Mouse (Mus musculus) midbrain, embryonic 13.5 days (tissue): Measurements from ENCODE around the gene Tns1. TPM values are rescaled to one million over a fixed set of nuclear protein-coding genes. Genes with fewer than 3 reads are reported as not detected.
A peak's percentile ranks its signal among the peaks of the same experiment; 100 is the strongest.

ENCODE experiments used
- ATAC-seq: fragments of 200-750 bp; cut with Nextera tagmentation; 2 replicates; pipeline ENCODE4 v1.8.0; 2017; ENCODE audit warnings: mild to moderate bottlenecking, moderate TSS enrichment, moderate library complexity
- H3K27ac ChIP-seq: fragments of 300-500 bp; sonication (generic); 2 replicates; pipeline ENCODE4 v1.5.1; 2015; ENCODE audit warnings: inconsistent platforms, mild to moderate bottlenecking, moderate library complexity
- H3K27me3 ChIP-seq: fragments of 300-500 bp; sonication (generic); 2 replicates; pipeline ENCODE4 v1.6.1; 2015; ENCODE audit warnings: mild to moderate bottlenecking, inconsistent platforms
- H3K36me3 ChIP-seq: fragments of 300-500 bp; sonication (generic); 2 replicates; pipeline ENCODE4 v1.6.1; 2015; ENCODE audit warnings: mild to moderate bottlenecking, inconsistent platforms
- H3K4me1 ChIP-seq: fragments of 300-500 bp; sonication (generic); replicated peaks from 2 replicates; pipeline ENCODE4 v1.6.1; 2015; ENCODE audit warnings: inconsistent platforms
- H3K4me2 ChIP-seq: fragments of 300-500 bp; sonication (generic); replicated peaks from 2 replicates; pipeline ENCODE4 v1.6.1; 2015; ENCODE audit warnings: moderate library complexity, mild to moderate bottlenecking, inconsistent platforms
- H3K4me3 ChIP-seq: fragments of 300-500 bp; sonication (generic); replicated peaks from 2 replicates; pipeline ENCODE4 v1.5.1; 2015; ENCODE audit warnings: mild to moderate bottlenecking, inconsistent platforms
- H3K9ac ChIP-seq: fragments of 300-500 bp; sonication (generic); replicated peaks from 2 replicates; pipeline ENCODE4 v1.6.1; 2015; ENCODE audit warnings: mild to moderate bottlenecking, inconsistent platforms
- H3K9me3 ChIP-seq: fragments of 300-500 bp; sonication (generic); 2 replicates; pipeline ENCODE4 v1.6.1; 2016; ENCODE audit warnings: mild to moderate bottlenecking, inconsistent platforms
- WGBS: fragments of 180-500 bp; shearing (Covaris S2); methylation state at CpG from one replicate; pipeline ENCODE4 v1.1.7; 2015; 5-methylcytosine and 5-hydroxymethylcytosine counted together
- polyA plus RNA-seq: library from polyadenylated mRNA; unstranded; fragments of >200 nt; fragmentation: Nextera tagmentation; extraction: Ambion mirVana; gene quantifications from 2 replicates; pipeline ENCODE4 v1.2.1, GENCODE M21; 2015

Tns1 gene
- polyA plus RNA-seq, 1 experiment from 2014 or later, result 13.2 TPM

GRCm38 (mm10) chr1:73952598-73952997 is 171.7 kb downstream of the Tns1 start:
- ATAC-seq, result no peak
- WGBS, result 81% methylated on average over 10 of the region's 10 CpGs

GRCm38 (mm10) chr1:73951178-73951577 is 173.1 kb downstream of the Tns1 start:
- Histone ChIP-seq H3K36me3 (0 out of 2 replicates have a peak, but pooled peaks cover 3% of the 10 kb centered on the region), H3K4me3 (no peak overlapping the region), H3K4me2 (no peak overlapping the region), H3K27ac (no peak overlapping the region), H3K4me1 (peaks cover 12% of the 10 kb centered on the region; the same call in 1 of the 2 replicates), H3K9ac (no peak overlapping the region), H3K27me3 (no peaks in the 10 kb centered on the region), H3K9me3 (no peaks in the 10 kb centered on the region)
- WGBS, result 91% methylated on average over 3 of the region's 3 CpGs
- ATAC-seq, result no peak

More at GRCm38 (mm10) chr1:73952598-73952997, 171.7 kb downstream of the Tns1 start:
- Histone ChIP-seq H3K4me2 (no peak overlapping the region), H3K36me3 (0 out of 2 replicates have a peak, but pooled peaks cover 3% of the 10 kb centered on the region), H3K4me1 (peaks cover 12% of the 10 kb centered on the region; the same call in 1 of the 2 replicates), H3K27me3 (no peaks in the 10 kb centered on the region), H3K9me3 (no peaks in the 10 kb centered on the region), H3K27ac (no peak overlapping the region), H3K4me3 (no peak overlapping the region), H3K9ac (no peak overlapping the region)

GRCm38 (mm10) chr1:73948757-73949156 is 175.5 kb downstream of the Tns1 start:
- 0 out of 2 replicates have a peak, but pooled peaks cover 3% of the 10 kb centered on the region for H3K36me3 ChIP-seq
- no peak overlapping the region for H3K4me2 ChIP-seq
- H3K27me3 ChIP-seq, result no peaks in the 10 kb centered on the region
- no peak overlapping the region for H3K27ac ChIP-seq
- WGBS, result 80% methylated on average over 5 of the region's 5 CpGs
- no peak overlapping the region for H3K9ac ChIP-seq
- no peak for ATAC-seq
- H3K4me3 ChIP-seq, result no peak overlapping the region
- no peaks in the 10 kb centered on the region for H3K9me3 ChIP-seq
- H3K4me1 ChIP-seq, result no peaks in the 10 kb centered on the region

- ATAC-seq, result no peak
- no peaks in the 10 kb centered on the region for H3K9me3 ChIP-seq
- H3K27me3 ChIP-seq, result no peaks in the 10 kb centered on the region
- H3K9ac ChIP-seq, result no peak overlapping the region
- no peak overlapping the region for H3K4me2 ChIP-seq
- WGBS, result 79% methylated on average over 15 of the region's 15 CpGs
- no peaks in the 10 kb centered on the region for H3K36me3 ChIP-seq
- no peaks in the 10 kb centered on the region for H3K4me1 ChIP-seq
- H3K27ac ChIP-seq, result no peak overlapping the region
- H3K4me3 ChIP-seq, result no peak overlapping the region
Observed at GRCm38 (mm10) chr1:73947525-73948304, 176.5 kb downstream of the Tns1 start.

GRCm38 (mm10) chr1:73946701-73947100 is 177.5 kb downstream of the Tns1 start:
- H3K27ac ChIP-seq, result no peak overlapping the region
- no peaks in the 10 kb centered on the region for H3K36me3 ChIP-seq
- peaks cover 10% of the 10 kb centered on the region for H3K4me1 ChIP-seq
- H3K9ac ChIP-seq, result no peak overlapping the region
- H3K4me2 ChIP-seq, result no peak overlapping the region
- H3K4me3 ChIP-seq, result no peak overlapping the region
- H3K9me3 ChIP-seq, result no peaks in the 10 kb centered on the region
- ATAC-seq, result no peak
- WGBS, result 88% methylated on average over 7 of the region's 7 CpGs
- H3K27me3 ChIP-seq, result no peaks in the 10 kb centered on the region

GRCm38 (mm10) chr1:73944393-73944792 is 179.9 kb downstream of the Tns1 start:
- WGBS, result 72% methylated on average over 3 of the region's 3 CpGs
- Histone ChIP-seq H3K36me3 (no peaks in the 10 kb centered on the region), H3K9ac (no peak overlapping the region), H3K9me3 (no peaks in the 10 kb centered on the region), H3K4me2 (no peak overlapping the region), H3K4me3 (no peak overlapping the region), H3K4me1 (peaks cover 11% of the 10 kb centered on the region), H3K27ac (peak overlapping the region; percentile 25; the same call in 1 of the 2 replicates), H3K27me3 (no peaks in the 10 kb centered on the region)
- peak; percentile 63 for ATAC-seq

- Histone ChIP-seq H3K9ac (no peak overlapping the region), H3K4me2 (no peak overlapping the region), H3K27ac (no peak overlapping the region), H3K4me1 (peaks cover 11% of the 10 kb centered on the region), H3K27me3 (no peaks in the 10 kb centered on the region), H3K4me3 (no peak overlapping the region), H3K36me3 (no peaks in the 10 kb centered on the region), H3K9me3 (no peaks in the 10 kb centered on the region)
- WGBS, result 77% methylated on average over 9 of the region's 9 CpGs
- no peak for ATAC-seq
Observed at GRCm38 (mm10) chr1:73943667-73944289, 180.5 kb downstream of the Tns1 start.

GRCm38 (mm10) chr1:73943255-73943654 is 181.0 kb downstream of the Tns1 start:
- Histone ChIP-seq H3K4me3 (no peak overlapping the region), H3K9ac (no peak overlapping the region), H3K27ac (no peak overlapping the region), H3K9me3 (no peaks in the 10 kb centered on the region), H3K4me1 (peaks cover 13% of the 10 kb centered on the region), H3K27me3 (no peaks in the 10 kb centered on the region), H3K4me2 (no peak overlapping the region), H3K36me3 (no peaks in the 10 kb centered on the region)
- 82% methylated on average over 5 of the region's 5 CpGs for WGBS
- ATAC-seq, result no peak

GRCm38 (mm10) chr1:73942243-73942642 is 182.0 kb downstream of the Tns1 start:
- Histone ChIP-seq H3K4me2 (no peak overlapping the region), H3K4me3 (no peak overlapping the region), H3K36me3 (no peaks in the 10 kb centered on the region), H3K27ac (no peak overlapping the region), H3K27me3 (no peaks in the 10 kb centered on the region), H3K4me1 (peaks cover 18% of the 10 kb centered on the region), H3K9me3 (no peaks in the 10 kb centered on the region), H3K9ac (no peak overlapping the region)
- 0 out of 2 replicates have a peak, but pooled peaks have one; percentile 26 for ATAC-seq
- 37% methylated on average over 2 of the region's 2 CpGs for WGBS

- no peak overlapping the region for H3K4me2 ChIP-seq
- no peak overlapping the region for H3K4me3 ChIP-seq
- H3K36me3 ChIP-seq, result no peaks in the 10 kb centered on the region
- 0 out of 2 replicates have a peak, but pooled peaks have one; percentile 13 for ATAC-seq
- H3K9me3 ChIP-seq, result no peaks in the 10 kb centered on the region
- WGBS, result 59% methylated on average over 9 of the region's 9 CpGs
- no peaks in the 10 kb centered on the region for H3K27me3 ChIP-seq
- peaks cover 21% of the 10 kb centered on the region for H3K4me1 ChIP-seq
- no peak overlapping the region for H3K27ac ChIP-seq
- H3K9ac ChIP-seq, result no peak overlapping the region
Observed at GRCm38 (mm10) chr1:73941697-73942096, 182.6 kb downstream of the Tns1 start.

- Histone ChIP-seq H3K9me3 (no peaks in the 10 kb centered on the region), H3K4me3 (no peak overlapping the region), H3K4me1 (peaks cover 21% of the 10 kb centered on the region), H3K27me3 (no peaks in the 10 kb centered on the region), H3K27ac (no peak overlapping the region), H3K9ac (no peak overlapping the region), H3K36me3 (no peaks in the 10 kb centered on the region), H3K4me2 (no peak overlapping the region)
- no peak for ATAC-seq
- WGBS, result 66% methylated on average over 9 of the region's 9 CpGs
Observed at GRCm38 (mm10) chr1:73940491-73941204, 183.6 kb downstream of the Tns1 start.

- Histone ChIP-seq H3K4me1 (peaks cover 21% of the 10 kb centered on the region), H3K9ac (no peak overlapping the region), H3K27ac (no peak overlapping the region), H3K4me3 (no peak overlapping the region), H3K4me2 (no peak overlapping the region), H3K9me3 (no peaks in the 10 kb centered on the region), H3K36me3 (no peaks in the 10 kb centered on the region), H3K27me3 (no peaks in the 10 kb centered on the region)
- WGBS, result 79% methylated on average over 10 of the region's 10 CpGs
- ATAC-seq, result no peak
Observed at GRCm38 (mm10) chr1:73938597-73938996, 185.7 kb downstream of the Tns1 start.
